ENCODE assay signal across 11 mouse cellular contexts in the genomic region with DNA sequence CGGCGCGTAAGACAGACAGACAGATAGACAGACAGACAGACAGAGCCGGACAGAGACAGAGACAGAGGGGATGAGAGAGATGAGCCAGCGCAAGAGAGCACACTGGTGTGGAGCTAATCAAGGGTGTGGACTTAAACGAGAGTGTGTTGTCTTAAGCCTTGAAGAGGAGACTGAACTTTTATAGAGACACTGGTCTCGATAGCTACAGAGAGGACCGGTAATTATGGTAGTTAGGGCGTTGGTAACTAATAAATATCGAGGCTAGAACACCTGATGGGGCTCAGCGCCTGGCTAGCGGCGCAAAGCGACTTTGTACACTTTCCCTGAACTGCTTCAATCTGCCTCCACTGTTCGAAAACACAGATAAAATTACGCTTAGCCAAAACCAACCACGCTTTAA. TPM values are rescaled to one million over a fixed set of nuclear protein-coding genes. Genes with fewer than 3 reads are reported as not detected.
DNase-seq lines count a peak whose midpoint lies in the region; ATAC-seq and TF ChIP-seq lines count a peak whose summit lies in the region.
"Had no signal": no experiment of that assay in that cellular context is flagged by ENCODE, and none has a peak within 500 bp of the region (broad histone marks: within the 10 kb centered on the region; RNA-seq: fewer than 3 reads in every experiment).

No protein-coding gene starts in this region.

- WGBS in embryonic facial prominence, embryonic 11.5 days = 4% methylated on average over 17 of the region's 17 CpGs
- 3% methylated on average over 17 of the region's 17 CpGs for WGBS in midbrain, embryonic 14.5 days

- TF ChIP-seq CTCF in gastrocnemius, adult 2 months (IDR thresholded peaks at IDR 0.05) = no peak
- no peak for TF ChIP-seq CTCF in layer of hippocampus, adult 2 months (conservative IDR thresholded peaks at IDR 0.05)

- H3K36me3 ChIP-seq in embryonic facial prominence, embryonic 11.5 days (replicated peaks; ENCODE audit: control insufficient read depth, insufficient read depth, low read depth, low read length) = no peaks in the 10 kb centered on the region
- no peaks in the 10 kb centered on the region for H3K36me3 ChIP-seq in midbrain, embryonic 14.5 days (ENCODE audit: control insufficient read depth, insufficient read depth, low read length)
- H3K36me3 ChIP-seq: liver, embryonic 15.5 days had no signal

- no peak overlapping the region for H3K4me2 ChIP-seq in embryonic facial prominence, embryonic 11.5 days (ENCODE audit: low read depth, low read length)
- no peak overlapping the region for H3K4me2 ChIP-seq in midbrain, embryonic 14.5 days (ENCODE audit: low read length)

- peak overlapping the region; percentile 88 for H3K27ac ChIP-seq in gastrocnemius, adult 2 months
- H3K27ac ChIP-seq in layer of hippocampus, adult 2 months = peak overlapping the region; percentile 32; the same call in 1 of the 2 replicates
- H3K27ac ChIP-seq in embryonic facial prominence, embryonic 11.5 days (replicated peaks; ENCODE audit: low read depth, low read length) = no peak overlapping the region
- no peak overlapping the region for H3K27ac ChIP-seq in midbrain, embryonic 14.5 days (replicated peaks; ENCODE audit: low read depth, low read length)
- H3K27ac ChIP-seq: liver, embryonic 15.5 days had no signal

- no peak for DNase-seq in gastrocnemius, adult 2 months
- DNase-seq in gastrocnemius, postnatal 36 days = no peak
- no peak for DNase-seq in layer of hippocampus, adult 2 months (ENCODE audit: low spot score in 2 of 2)
- DNase-seq in layer of hippocampus, adult 8-10 months (ENCODE audit: low spot score in 2 of 2) = no peak
- peak; percentile 23 for DNase-seq in embryonic facial prominence, embryonic 11.5 days (ENCODE audit: low spot score)
- DNase-seq in midbrain, embryonic 14.5 days = peak; percentile 7
- DNase-seq in layer of hippocampus, postnatal 10 days (ENCODE audit: low spot score in 2 of 2) = no peak
- no peak for DNase-seq in cerebellum, postnatal 36 days
- DNase-seq: B cell, adult 2 months had no signal

- no peak for ATAC-seq in embryonic facial prominence, embryonic 11.5 days (replicated peaks; ENCODE audit: insufficient number of reproducible peaks, low FRiP score, low TSS enrichment, low read depth)
- ATAC-seq in midbrain, embryonic 14.5 days (ENCODE audit: low FRiP score, low TSS enrichment) = no peak

- H3K4me3 ChIP-seq in gastrocnemius, adult 2 months = peak overlapping the region; percentile 79
- peak overlapping the region; percentile 30 for H3K4me3 ChIP-seq in layer of hippocampus, adult 2 months
- no peak overlapping the region for H3K4me3 ChIP-seq in embryonic facial prominence, embryonic 11.5 days (ENCODE audit: low read depth, low read length)
- no peak overlapping the region for H3K4me3 ChIP-seq in midbrain, embryonic 14.5 days (replicated peaks; ENCODE audit: low read depth, low read length)
- H3K4me3 ChIP-seq: erythroblast, embryonic 14.5 days; liver, embryonic 15.5 days had no signal

- H3K9ac ChIP-seq in embryonic facial prominence, embryonic 11.5 days (replicated peaks; ENCODE audit: low read length) = no peak overlapping the region
- no peak overlapping the region for H3K9ac ChIP-seq in midbrain, embryonic 14.5 days (replicated peaks; ENCODE audit: low read length)
- H3K9ac ChIP-seq: liver, embryonic 15.5 days had no signal

- peaks cover 12% of the 10 kb centered on the region for H3K4me1 ChIP-seq in embryonic facial prominence, embryonic 11.5 days (ENCODE audit: control insufficient read depth, insufficient read depth, low read length)
- H3K4me1 ChIP-seq in midbrain, embryonic 14.5 days (ENCODE audit: control insufficient read depth, insufficient read depth, low read length) = peaks cover 16% of the 10 kb centered on the region; the same call in 1 of the 2 replicates

- intact Hi-C loops in gastrocnemius, adult 2 months (cut with DNase I) = loop anchor here (10.0 kb wide), 1 partner anchor 121 kb away; no protein-coding TSS in a partner anchor
- intact Hi-C loops in gastrocnemius, postnatal 36 days (cut with DNase I) = no loop called here

- no peaks in the 10 kb centered on the region for H3K9me3 ChIP-seq in embryonic facial prominence, embryonic 11.5 days (replicated peaks; ENCODE audit: control insufficient read depth, low read length)
- no peaks in the 10 kb centered on the region for H3K9me3 ChIP-seq in midbrain, embryonic 14.5 days (ENCODE audit: control insufficient read depth, low read length)
- H3K9me3 ChIP-seq: liver, embryonic 15.5 days had no signal

- peaks cover 60% of the 10 kb centered on the region for H3K27me3 ChIP-seq in embryonic facial prominence, embryonic 11.5 days (ENCODE audit: control insufficient read depth, insufficient read depth, low read length)
- peaks cover 81% of the 10 kb centered on the region for H3K27me3 ChIP-seq in midbrain, embryonic 14.5 days (ENCODE audit: control insufficient read depth, insufficient read depth, low read length)

RNA-seq across cellular contexts. Expression of a gene that starts 2.0 kb away (rescaled TPM):
- 10 to 100 TPM; 32.7 to 42.2 TPM for total RNA-seq in gastrocnemius, adult 2 months (2021)
- 10 to 100 TPM; 26.3 to 28.2 TPM for total RNA-seq in gastrocnemius, postnatal 36 days (2021)
- total RNA-seq in layer of hippocampus, adult 2 months (2021) = 10 to 100 TPM; 31.7 to 34.7 TPM
- total RNA-seq in layer of hippocampus, adult 8-10 months (2022) = 10 to 100 TPM; 31.9 to 39.7 (median 36.0) TPM
- 9.6 and 12.5 TPM in 2 replicates for polyA plus RNA-seq in embryonic facial prominence, embryonic 11.5 days (2014; fragmentation: Nextera tagmentation; extraction: Ambion mirVana)
- 6.5 and 10.8 TPM in 2 replicates for polyA plus RNA-seq in midbrain, embryonic 14.5 days (2014; fragmentation: Nextera tagmentation; extraction: Ambion mirVana)
- total RNA-seq in layer of hippocampus, postnatal 10 days (2021) = 10 to 100 TPM; 27.0 to 29.0 TPM

Comparison
In these comparisons a context has a peak if more than half of its experiments do, and no peak if none do; other contexts are left out.
1. DNase-seq: peak in embryonic facial prominence, embryonic 11.5 days (single experiment) and midbrain, embryonic 14.5 days (single experiment); none in gastrocnemius, adult 2 months (single experiment), gastrocnemius, postnatal 36 days (0 of 2), layer of hippocampus, adult 2 months (0 of 2), layer of hippocampus, adult 8-10 months (0 of 2), layer of hippocampus, postnatal 10 days (0 of 2) and cerebellum, postnatal 36 days (0 of 2).
2. H3K27ac ChIP-seq: peak in gastrocnemius, adult 2 months (single experiment) and layer of hippocampus, adult 2 months (single experiment); none in embryonic facial prominence, embryonic 11.5 days (single experiment) and midbrain, embryonic 14.5 days (single experiment).
3. H3K4me3 ChIP-seq: peak in gastrocnemius, adult 2 months (single experiment) and layer of hippocampus, adult 2 months (single experiment); none in embryonic facial prominence, embryonic 11.5 days (single experiment) and midbrain, embryonic 14.5 days (single experiment).